Mouse (Mus musculus) forebrain, embryonic 10.5 days (tissue): ENCODE measurements around the gene Npr2. TPM values are rescaled to one million over a fixed set of nuclear protein-coding genes. Genes with fewer than 3 reads are reported as not detected.

Source experiments
- DNase-seq: peaks from one replicate; pipeline ENCODE4 v3.0.0-alpha.2; 2017; ENCODE audit warnings: low spot score; ENCODE audit errors: extremely low spot score
- H3K27ac ChIP-seq: fragments of 300-500 bp; sonication (generic); 2 replicates; pipeline ENCODE4 v1.5.1; 2016; ENCODE audit warnings: mild to moderate bottlenecking
- H3K27me3 ChIP-seq: fragments of 300-500 bp; sonication (generic); 2 replicates; pipeline ENCODE4 v1.6.1; 2016; ENCODE audit warnings: mild to moderate bottlenecking; ENCODE audit not compliant: poor library complexity, severe bottlenecking
- H3K36me3 ChIP-seq: fragments of 300-500 bp; sonication (generic); replicated peaks from 2 replicates; pipeline ENCODE4 v1.6.1; 2016; ENCODE audit warnings: mild to moderate bottlenecking, moderate library complexity
- H3K4me1 ChIP-seq: fragments of 300-500 bp; sonication (generic); 2 replicates; pipeline ENCODE4 v1.6.1; 2016
- H3K4me3 ChIP-seq: fragments of 300-500 bp; sonication (generic); 2 replicates; pipeline ENCODE4 v1.5.1; 2016; ENCODE audit warnings: mild to moderate bottlenecking, moderate library complexity
- H3K9me3 ChIP-seq: fragments of 300-500 bp; sonication (generic); 2 replicates; pipeline ENCODE4 v1.6.1; 2016; ENCODE audit warnings: mild to moderate bottlenecking, moderate library complexity
- WGBS: fragments of 180-500 bp; shearing (Covaris S2); methylation state at CpG from one replicate; pipeline ENCODE4 v1.1.7; 2016; 5-methylcytosine and 5-hydroxymethylcytosine counted together
- microRNA-seq: library from miRNA; unstranded; fragments of <30 nt; microRNA quantifications from one replicate; pipeline ENCODE4, GENCODE M21; 2017
- polyA plus RNA-seq: library from polyadenylated mRNA; unstranded; fragments of >200 nt; fragmentation: Nextera tagmentation; extraction: Ambion mirVana; gene quantifications from 2 replicates; pipeline ENCODE4 v1.2.1, GENCODE M21; 2016

Npr2 gene
- polyA plus RNA-seq, 1 experiment from 2014 or later: 5.4 TPM

- no peak for DNase-seq
- H3K4me3 ChIP-seq: no peak overlapping the region
- H3K9me3 ChIP-seq: no peaks in the 10 kb centered on the region
- peaks cover 4% of the 10 kb centered on the region for H3K4me1 ChIP-seq
- no peak overlapping the region for H3K27ac ChIP-seq
- peaks cover 11% of the 10 kb centered on the region for H3K36me3 ChIP-seq
- no peaks in the 10 kb centered on the region for H3K27me3 ChIP-seq
- 84% methylated on average over 5 of the region's 5 CpGs for WGBS
Measured at GRCm38 (mm10) chr4:43691026-43691425, 59.3 kb downstream of the Npr2 start.

DNA sequence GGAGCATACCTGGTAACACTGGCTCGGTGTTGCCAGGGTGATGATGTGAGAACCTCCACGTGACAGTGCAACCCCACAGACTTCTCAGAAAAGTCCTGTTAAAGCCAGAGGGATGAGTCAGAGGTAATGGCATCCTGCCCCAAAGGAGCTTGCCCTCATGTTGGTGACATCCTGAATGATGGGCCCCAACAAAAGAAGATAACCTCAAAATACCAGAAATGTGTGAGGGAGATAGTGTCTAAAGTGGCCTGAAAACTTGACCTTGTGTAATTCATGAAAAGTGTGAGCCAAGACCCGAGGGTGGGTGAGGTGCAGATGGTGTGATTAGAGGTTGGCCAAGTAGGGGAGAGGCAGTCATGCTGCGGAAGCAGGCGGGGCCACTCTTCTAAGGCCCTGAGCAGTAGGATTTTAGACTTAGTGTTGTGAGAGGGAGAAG lies 62.1 kb downstream of the Npr2 start:
- 80% methylated on average over 5 of the region's 5 CpGs for WGBS
- H3K4me3 ChIP-seq: no peak overlapping the region
- H3K4me1 ChIP-seq: peaks cover 4% of the 10 kb centered on the region
- peaks cover 8% of the 10 kb centered on the region for H3K36me3 ChIP-seq
- H3K27ac ChIP-seq: no peak overlapping the region
- no peak for DNase-seq
- H3K9me3 ChIP-seq: no peaks in the 10 kb centered on the region
- H3K27me3 ChIP-seq: no peaks in the 10 kb centered on the region

DNA sequence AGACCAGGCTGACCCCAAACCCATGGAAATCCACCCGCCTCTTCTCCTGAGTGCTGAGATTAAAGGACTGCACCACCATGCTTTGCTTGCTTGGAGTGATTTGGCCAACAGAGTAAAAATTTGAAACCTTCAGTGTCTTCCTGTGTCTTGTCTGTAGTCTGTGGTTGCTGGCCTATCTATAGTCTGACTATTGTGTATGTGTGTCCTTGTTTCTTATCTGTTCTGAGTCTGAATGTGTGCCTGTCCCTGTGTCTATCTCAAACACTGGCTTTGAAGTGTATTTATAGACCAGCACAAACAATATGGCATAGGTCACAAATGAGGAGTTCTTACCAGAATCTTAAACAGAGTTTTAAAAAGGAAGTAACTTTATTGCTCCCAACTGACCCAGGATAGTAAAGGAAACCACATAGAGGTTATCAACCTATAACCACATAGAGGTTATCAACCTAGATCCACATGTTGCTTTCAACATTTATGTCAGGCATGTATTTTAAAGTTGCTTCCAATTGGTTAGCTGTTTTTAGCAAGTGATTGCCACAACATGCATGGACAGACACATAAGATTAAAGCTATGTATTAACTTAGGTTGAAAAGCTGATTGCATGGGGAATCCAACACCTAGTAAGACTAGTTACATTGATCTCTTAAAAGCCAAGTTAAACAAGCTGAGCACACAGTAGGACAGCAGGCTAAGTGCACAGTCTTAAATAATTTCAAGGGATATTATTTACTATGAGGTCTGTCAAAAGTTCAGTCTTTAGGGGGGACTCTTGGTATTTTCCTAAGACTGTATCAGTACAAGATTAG lies 62.9 kb downstream of the Npr2 start:
- Histone ChIP-seq H3K27me3 (no peaks in the 10 kb centered on the region), H3K36me3 (peaks cover 6% of the 10 kb centered on the region), H3K4me3 (no peak overlapping the region), H3K4me1 (peaks cover 4% of the 10 kb centered on the region), H3K9me3 (no peaks in the 10 kb centered on the region), H3K27ac (no peak overlapping the region)
- no peak for DNase-seq
- WGBS: 83% methylated on average over 1 of the region's 1 CpGs

GRCm38 (mm10) chr4:43695249-43695671 lies 63.5 kb downstream of the Npr2 start:
- DNase-seq: no peak
- Histone ChIP-seq H3K4me3 (no peak overlapping the region), H3K4me1 (peaks cover 4% of the 10 kb centered on the region), H3K36me3 (peaks cover under 1% of the 10 kb centered on the region; the same call in 1 of the 2 replicates), H3K9me3 (no peaks in the 10 kb centered on the region), H3K27ac (no peak overlapping the region), H3K27me3 (no peaks in the 10 kb centered on the region)
- WGBS: 41% methylated on average over 9 of the region's 9 CpGs

GRCm38 (mm10) chr4:43696561-43696960 lies 64.8 kb downstream of the Npr2 start:
- Histone ChIP-seq H3K9me3 (no peaks in the 10 kb centered on the region), H3K4me3 (no peak overlapping the region), H3K36me3 (no peaks in the 10 kb centered on the region), H3K4me1 (peaks cover 4% of the 10 kb centered on the region), H3K27ac (no peak overlapping the region), H3K27me3 (no peaks in the 10 kb centered on the region)
- DNase-seq: no peak
- WGBS: 95% methylated on average over 13 of the region's 13 CpGs

DNA sequence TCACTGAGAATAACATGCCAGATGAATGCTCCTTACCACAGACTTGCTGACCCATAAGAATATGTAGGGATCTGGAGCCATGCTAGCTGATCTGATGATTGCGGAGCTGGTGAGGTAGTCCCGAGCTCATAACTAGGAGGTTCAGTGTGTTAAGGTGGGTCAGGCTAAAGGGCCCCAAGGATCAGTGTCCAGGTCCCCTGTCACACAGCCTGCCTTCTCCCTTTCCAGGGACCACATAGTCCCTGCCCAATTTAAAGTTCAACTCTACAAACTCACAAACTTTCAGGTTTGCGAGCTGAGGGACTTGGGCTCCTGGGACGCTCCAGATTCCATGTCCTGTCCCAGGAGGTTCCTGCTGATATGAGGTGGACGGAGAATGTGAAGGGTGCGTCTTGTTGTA lies 69.0 kb downstream of the Npr2 start, which contains the start of gene Olfr70:
TSS of gene Olfr70 (minus strand) at position 101 of the 400 bp plus-strand sequence.
- Histone ChIP-seq H3K9me3 (no peaks in the 10 kb centered on the region), H3K36me3 (no peaks in the 10 kb centered on the region), H3K27ac (no peak within 1 kb of the TSS), H3K27me3 (no peaks in the 10 kb centered on the region), H3K4me1 (no peaks in the 10 kb centered on the region), H3K4me3 (no peak within 1 kb of the TSS)
- 92% methylated on average over 6 of the region's 6 CpGs for WGBS
- no peak for DNase-seq

Small RNA genes within 50 kb of the gene (microRNA-seq; reads per million reads assigned to microRNA genes)
- gene Gm25262: not detected

Other genes with a start within 250 kb of the Npr2 start
- 7.4 and 8.4 TPM in 2 replicates for gene Rusc2, start 250.0 kb upstream of the Npr2 start, polyA plus RNA-seq
- gene Fam166b, start 202.8 kb upstream of the Npr2 start, polyA plus RNA-seq: 0.10 and 0.17 TPM in 2 replicates
- 3.2 and 3.5 TPM in 2 replicates for gene Tesk1, start 190.0 kb upstream of the Npr2 start, polyA plus RNA-seq
- gene Cd72, start 177.3 kb upstream of the Npr2 start, polyA plus RNA-seq: 2.3 and 2.4 TPM in 2 replicates
- not detected in 2 replicates for gene Sit1, start 148.2 kb upstream of the Npr2 start, polyA plus RNA-seq
- gene Ccdc107, start 139.0 kb upstream of the Npr2 start, polyA plus RNA-seq: 42.2 and 43.9 TPM in 2 replicates
- 54.6 and 56.7 TPM in 2 replicates for gene Arhgef39, start 132.2 kb upstream of the Npr2 start, polyA plus RNA-seq
- gene Car9, start 125.0 kb upstream of the Npr2 start, polyA plus RNA-seq: 0.60 and 1.1 TPM in 2 replicates
- gene Tpm2, start 108.2 kb upstream of the Npr2 start, polyA plus RNA-seq: 40.0 and 42.6 TPM in 2 replicates
- gene Creb3, start 69.6 kb upstream of the Npr2 start, polyA plus RNA-seq: 32.5 and 34.4 TPM in 2 replicates
- 42.5 and 43.0 TPM in 2 replicates for gene Tln1, start 69.2 kb upstream of the Npr2 start, polyA plus RNA-seq
- gene Rgp1, start 53.2 kb upstream of the Npr2 start, polyA plus RNA-seq: 15.3 and 24.2 TPM in 2 replicates
- gene Gba2, start 53.1 kb upstream of the Npr2 start, polyA plus RNA-seq: 24.3 and 26.4 TPM in 2 replicates
- 0.97 TPM in 1 of 2 replicates, not detected in the other for gene Msmp, start 47.4 kb upstream of the Npr2 start, polyA plus RNA-seq
- gene Spag8, start 21.7 kb downstream of the Npr2 start, polyA plus RNA-seq: 1.9 and 2.9 TPM in 2 replicates
- gene Hint2, start 24.5 kb downstream of the Npr2 start, polyA plus RNA-seq: 66.0 and 69.7 TPM in 2 replicates
- gene Tmem8b, start 37.0 kb downstream of the Npr2 start, polyA plus RNA-seq: 4.2 and 4.3 TPM in 2 replicates
- 1.6 and 1.7 TPM in 2 replicates for gene Fam221b, start 37.2 kb downstream of the Npr2 start, polyA plus RNA-seq
- not detected in 2 replicates for gene Olfr70, start 68.9 kb downstream of the Npr2 start, polyA plus RNA-seq
- gene Olfr71, start 78.3 kb downstream of the Npr2 start, polyA plus RNA-seq: not detected in 2 replicates
- gene Hrct1, start 95.3 kb downstream of the Npr2 start, polyA plus RNA-seq: 0.16 and 0.31 TPM in 2 replicates
- 0.07 TPM in 1 of 2 replicates, not detected in the other for gene Spaar, start 98.1 kb downstream of the Npr2 start, polyA plus RNA-seq
- gene Olfr159, start 139.1 kb downstream of the Npr2 start, polyA plus RNA-seq: not detected in 2 replicates
- not detected in 2 replicates for gene Olfr156, start 192.0 kb downstream of the Npr2 start, polyA plus RNA-seq
- not detected in 2 replicates for gene Olfr157, start 208.3 kb downstream of the Npr2 start, polyA plus RNA-seq
- not detected in 2 replicates for gene Olfr155, start 219.6 kb downstream of the Npr2 start, polyA plus RNA-seq
- gene Reck, start 243.6 kb downstream of the Npr2 start, polyA plus RNA-seq: 9.4 and 11.2 TPM in 2 replicates